Mouse (Mus musculus) liver, adult 2 months (tissue): ENCODE data around the gene Pik3ca. TPM values are rescaled to one million over a fixed set of nuclear protein-coding genes. Genes with fewer than 3 reads are reported as not detected.

Experiments used
- DNase-seq: peaks from one replicate; pipeline ENCODE4 v3.0.0-alpha.2; 2011; ENCODE audit warnings: low read depth, low spot score; ENCODE audit errors: extremely low read depth
- H3K27ac ChIP-seq: fragments of 200-500 bp; replicated peaks from 2 replicates; pipeline ENCODE4 v1.5.1; 2012; ENCODE audit warnings: low read depth, mild to moderate bottlenecking, control low read depth, inconsistent platforms, low read length; ENCODE audit not compliant: insufficient read depth
- H3K27me3 ChIP-seq: fragments of 200-500 bp; 2 replicates; pipeline ENCODE4 v1.6.1; 2012; ENCODE audit warnings: mild to moderate bottlenecking, moderate library complexity, low read length, inconsistent platforms; ENCODE audit not compliant: control insufficient read depth, insufficient read depth
- H3K36me3 ChIP-seq: fragments of 200-500 bp; 2 replicates; pipeline ENCODE4 v1.6.1; 2012; ENCODE audit warnings: low read length, inconsistent platforms; ENCODE audit not compliant: control insufficient read depth, insufficient read depth
- H3K4me1 ChIP-seq: fragments of 200-500 bp; 2 replicates; pipeline ENCODE4 v1.6.1; 2011; ENCODE audit warnings: low read length; ENCODE audit not compliant: control insufficient read depth, insufficient read depth
- H3K4me3 ChIP-seq: fragments of 200-500 bp; 2 replicates; pipeline ENCODE4 v1.5.1; 2011; ENCODE audit warnings: low read depth, mild to moderate bottlenecking, control low read depth, low read length, moderate library complexity; ENCODE audit not compliant: insufficient read depth
- H3K79me2 ChIP-seq: fragments of 200-500 bp; 2 replicates; pipeline ENCODE4 v1.6.1; 2012; ENCODE audit warnings: inconsistent platforms, mild to moderate bottlenecking, low read length, moderate library complexity; ENCODE audit not compliant: control insufficient read depth, insufficient read depth
- H3K9ac ChIP-seq: fragments of 200-500 bp; 2 replicates; pipeline ENCODE4 v1.6.1; 2012; ENCODE audit warnings: low read depth, mild to moderate bottlenecking, control low read depth, inconsistent platforms, low read length
- CTCF ChIP-seq: fragments of 200-500 bp; IDR thresholded peaks from 2 replicates; pipeline ENCODE4 v1.5.1; 2011; ENCODE audit warnings: low read depth, low read length, control low read depth
- POLR2A ChIP-seq: fragments of 200-500 bp; IDR thresholded peaks from 2 replicates; pipeline ENCODE4 v1.6.1; 2011; ENCODE audit warnings: low read length, control low read depth; ENCODE audit not compliant: insufficient read depth; ENCODE audit errors: extremely low read depth
- WGBS: fragments of 180-500 bp; shearing (Covaris S2); methylation state at CpG from one replicate; pipeline ENCODE4 v1.1.7; 2018; 5-methylcytosine and 5-hydroxymethylcytosine counted together
- polyA plus RNA-seq: library from polyadenylated mRNA; depleted of rRNA; stranded (reverse); fragments of >200 nt; gene quantifications from 2 replicates; pipeline ENCODE4 v1.2.3, GENCODE M21; 2012
- total RNA-seq: library from RNA; depleted of rRNA; stranded (reverse); fragments of >200 nt; gene quantifications from 2 replicates; pipeline ENCODE4 v1.2.3, GENCODE M21; 2014

Gene Pik3ca
- total and polyA plus RNA-seq, 2 experiments: 2.8 to 21.1 TPM

DNA sequence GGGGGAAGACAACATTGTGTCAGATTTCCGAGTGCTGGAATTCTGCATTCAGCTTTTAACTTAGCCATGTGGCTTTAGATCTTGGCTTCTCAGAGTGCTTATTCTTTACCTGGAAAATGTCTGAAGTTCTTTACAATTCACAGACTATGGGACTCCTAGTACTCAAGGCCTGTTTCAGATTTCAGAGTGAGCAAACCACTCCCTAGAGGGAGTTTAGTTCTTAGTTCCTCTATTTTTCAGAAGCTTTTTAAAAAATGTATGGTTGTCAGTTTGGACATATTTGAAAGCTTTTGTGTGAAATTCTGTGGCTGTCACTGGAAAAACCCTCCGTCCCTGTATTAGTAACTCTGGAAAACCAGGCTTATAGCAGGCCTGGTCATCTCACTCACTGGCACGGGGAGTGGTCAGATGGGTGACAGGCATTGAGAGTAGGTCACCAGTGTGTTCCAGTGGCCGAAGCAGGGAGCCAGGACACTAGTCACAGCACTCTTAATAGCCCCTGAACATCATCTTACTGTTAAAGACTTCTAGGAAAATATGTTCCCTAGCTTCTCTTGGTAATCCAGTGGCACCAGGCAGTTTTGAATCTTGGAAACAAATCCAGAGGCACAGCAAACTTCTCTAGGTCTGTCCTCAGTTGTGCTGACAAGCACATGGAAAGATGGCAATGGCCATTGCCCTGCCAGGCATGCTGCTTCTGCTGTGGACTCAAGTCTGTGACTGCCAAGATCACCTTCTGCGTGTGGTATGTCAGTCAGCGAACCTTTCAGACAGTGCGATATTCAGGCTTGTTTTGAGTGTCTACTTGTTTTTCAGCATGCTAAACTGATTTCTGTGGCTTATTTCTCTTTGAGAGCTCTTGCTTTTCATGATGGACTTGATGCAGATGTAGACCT is 5.8 kb downstream of the Pik3ca start:
- Histone ChIP-seq H3K36me3 (no peaks in the 10 kb centered on the region), H3K4me3 (no peak overlapping the region), H3K79me2 (peaks cover 38% of the 10 kb centered on the region), H3K27me3 (no peaks in the 10 kb centered on the region), H3K4me1 (peaks cover 23% of the 10 kb centered on the region), H3K27ac (no peak overlapping the region), H3K9ac (no peak overlapping the region)
- DNase-seq: peak; percentile 69
- TF ChIP-seq CTCF (no peak), POLR2A (no peak)
- WGBS: 48% methylated on average over 7 of the region's 7 CpGs

DNA sequence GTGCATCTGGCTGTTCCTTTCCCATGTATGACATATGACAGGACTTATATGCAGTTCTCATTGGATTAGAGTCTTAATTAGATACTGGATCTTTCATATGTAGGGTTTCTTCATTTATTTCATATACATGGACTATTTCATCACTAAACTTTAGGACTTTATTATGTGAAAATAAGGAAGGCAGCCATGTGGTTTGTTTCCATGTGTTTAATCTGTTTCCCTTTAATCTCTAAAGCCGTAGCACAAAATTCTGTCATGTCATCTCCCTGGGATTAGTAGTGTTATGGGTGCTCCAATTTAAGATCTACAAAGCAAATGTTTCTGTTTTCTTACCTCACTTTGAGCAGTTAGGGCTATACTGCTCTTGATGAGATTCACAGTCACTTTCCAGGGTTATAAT is 8.2 kb downstream of the Pik3ca start:
- H3K27me3 ChIP-seq: no peaks in the 10 kb centered on the region
- no peak overlapping the region for H3K27ac ChIP-seq
- H3K79me2 ChIP-seq: peaks cover 38% of the 10 kb centered on the region; the same call in 1 of the 2 replicates
- H3K4me3 ChIP-seq: no peak overlapping the region
- WGBS: 76% methylated on average over 1 of the region's 1 CpGs
- no peaks in the 10 kb centered on the region for H3K36me3 ChIP-seq
- TF ChIP-seq POLR2A (no peak), CTCF (no peak)
- no peak for DNase-seq
- peaks cover 23% of the 10 kb centered on the region for H3K4me1 ChIP-seq
- no peak overlapping the region for H3K9ac ChIP-seq

- no peak for TF ChIP-seq POLR2A
- TF ChIP-seq CTCF: no peak
- peaks cover 16% of the 10 kb centered on the region for H3K4me1 ChIP-seq
- H3K4me3 ChIP-seq: no peak overlapping the region
- H3K27ac ChIP-seq: no peak overlapping the region
- no peaks in the 10 kb centered on the region for H3K27me3 ChIP-seq
- DNase-seq: no peak
- WGBS: 84% methylated on average over 6 of the region's 6 CpGs
- no peak overlapping the region for H3K9ac ChIP-seq
- H3K79me2 ChIP-seq: peaks cover 32% of the 10 kb centered on the region; the same call in 1 of the 2 replicates
- H3K36me3 ChIP-seq: no peaks in the 10 kb centered on the region
Measured at GRCm38 (mm10) chr3:32406804-32407203, 9.3 kb downstream of the Pik3ca start.

- TF ChIP-seq CTCF (no peak), POLR2A (no peak)
- WGBS: 85% methylated on average over 3 of the region's 3 CpGs
- Histone ChIP-seq H3K79me2 (peaks cover 39% of the 10 kb centered on the region; the same call in 1 of the 2 replicates), H3K9ac (no peak overlapping the region), H3K36me3 (no peaks in the 10 kb centered on the region), H3K4me1 (peaks cover 13% of the 10 kb centered on the region), H3K27ac (no peak overlapping the region), H3K27me3 (no peaks in the 10 kb centered on the region), H3K4me3 (no peak overlapping the region)
- DNase-seq: peak; percentile 59
Measured at GRCm38 (mm10) chr3:32408811-32409273, 11.4 kb downstream of the Pik3ca start.

DNA sequence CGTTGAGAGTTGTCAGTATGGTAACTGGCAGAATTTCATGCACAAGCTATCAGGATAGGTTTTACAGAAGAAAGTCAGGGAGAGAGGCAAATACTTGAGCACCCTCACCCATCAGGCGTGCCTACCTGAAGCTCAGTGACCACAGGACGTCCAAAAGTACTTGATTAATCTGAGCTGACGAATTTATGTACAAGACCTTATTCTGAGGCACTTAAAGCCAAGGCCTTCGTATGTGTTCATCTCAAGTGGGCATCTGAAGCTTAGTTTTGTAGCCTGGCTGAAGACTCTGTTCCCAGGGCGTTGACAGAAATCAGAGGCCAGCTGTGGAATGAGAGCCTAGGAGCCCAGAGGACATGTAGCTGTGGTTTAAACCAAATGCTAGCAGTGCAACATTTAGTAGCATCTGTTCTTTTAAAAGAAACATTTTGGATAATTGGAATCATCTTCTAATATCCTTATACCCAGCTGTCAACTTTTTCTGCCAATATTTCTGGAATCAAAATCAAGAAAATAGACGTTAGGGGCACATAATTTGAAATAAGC is 15.1 kb downstream of the Pik3ca start:
- 83% methylated on average over 7 of the region's 7 CpGs for WGBS

More for the DNA sequence above, 15.1 kb downstream of the Pik3ca start:
- DNase-seq: no peak
- Histone ChIP-seq H3K27ac (no peak overlapping the region), H3K36me3 (no peaks in the 10 kb centered on the region), H3K4me1 (peaks cover 17% of the 10 kb centered on the region), H3K9ac (no peak overlapping the region), H3K4me3 (no peak overlapping the region), H3K79me2 (peaks cover 35% of the 10 kb centered on the region; the same call in 1 of the 2 replicates), H3K27me3 (no peaks in the 10 kb centered on the region)
- TF ChIP-seq CTCF (no peak), POLR2A (no peak)
